Mouse (Mus musculus): Measurements from ENCODE around the gene Magi1.
"Not testable (repeated sequence)": the region's sequence is repeated elsewhere in the genome, so short reads cannot be mapped to it uniquely, and the experiment has no call there.

Gene Magi1

DNA sequence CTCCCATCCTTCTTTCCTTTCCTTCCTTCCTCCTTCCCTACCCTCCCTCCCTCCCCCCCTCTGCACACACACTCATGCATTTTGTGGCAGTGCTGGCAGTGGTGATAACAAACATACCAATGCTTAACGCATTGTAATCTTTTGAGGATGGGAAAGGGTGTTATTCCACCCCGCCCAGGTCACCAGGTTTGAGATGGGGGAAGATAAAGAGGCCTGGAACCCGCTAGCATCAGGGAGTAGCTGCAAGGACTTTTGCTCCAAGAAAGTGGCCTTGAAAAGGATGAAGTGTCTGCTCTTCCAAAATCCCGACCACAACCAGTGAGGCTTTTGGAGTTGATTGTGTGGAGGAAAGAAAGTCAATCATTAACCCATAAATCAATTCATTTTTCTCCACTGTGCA, 218.9 kb downstream of the Magi1 start:
- in situ Hi-C loops (cut with MboI), result no loop called here

- in situ Hi-C loops (cut with MboI), result no loop called here
Measured at GRCm38 (mm10) chr6:94063542-94063941, 220.2 kb downstream of the Magi1 start.

- in situ Hi-C loops (cut with MboI), result no loop called here
Measured at GRCm38 (mm10) chr6:94061424-94061980, 222.2 kb downstream of the Magi1 start.

- in situ Hi-C loops (cut with MboI), result no loop called here
Measured at GRCm38 (mm10) chr6:94060621-94061213, 223.0 kb downstream of the Magi1 start.

GRCm38 (mm10) chr6:94059090-94059489, 224.6 kb downstream of the Magi1 start:
- in situ Hi-C loops (cut with MboI), result no loop called here

- in situ Hi-C loops (cut with MboI), result no loop called here
Measured at GRCm38 (mm10) chr6:94053920-94054319, 229.8 kb downstream of the Magi1 start.

- in situ Hi-C loops (cut with MboI), result no loop called here
Measured at GRCm38 (mm10) chr6:94045180-94045579, 238.5 kb downstream of the Magi1 start.

GRCm38 (mm10) chr6:94043461-94043860, 240.3 kb downstream of the Magi1 start:
- in situ Hi-C loops (cut with MboI), result no loop called here

- in situ Hi-C loops (cut with MboI), result no loop called here
Measured at GRCm38 (mm10) chr6:94040093-94040492, 243.6 kb downstream of the Magi1 start.

GRCm38 (mm10) chr6:94038897-94039296, 244.8 kb downstream of the Magi1 start:
- in situ Hi-C loops (cut with MboI), result no loop called here

DNA sequence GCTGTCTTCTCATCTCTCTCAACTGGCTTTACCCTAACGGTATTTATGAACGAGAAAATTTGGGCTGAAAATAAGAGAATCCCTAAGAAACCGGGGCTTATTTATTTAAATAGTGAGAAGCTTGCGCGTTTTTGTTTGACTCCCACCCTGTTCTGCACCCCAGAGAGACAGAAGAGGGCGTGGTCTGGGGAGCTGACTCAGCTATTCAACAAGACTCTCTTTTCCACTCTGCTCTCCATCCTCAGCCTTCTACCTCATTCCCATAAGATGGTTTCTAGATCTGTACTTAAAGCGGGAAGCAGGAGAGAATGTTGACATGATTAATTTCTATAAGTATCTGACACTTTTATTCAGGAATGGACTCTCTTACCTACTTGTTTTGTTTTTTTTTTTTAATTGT, 247.2 kb downstream of the Magi1 start:
- in situ Hi-C loops (cut with MboI), result no loop called here

- in situ Hi-C loops (cut with MboI), result no loop called here
Measured at GRCm38 (mm10) chr6:94026361-94026760, 257.4 kb downstream of the Magi1 start.

GRCm38 (mm10) chr6:94022437-94022836, 261.3 kb downstream of the Magi1 start:
- in situ Hi-C loops (cut with MboI), result no loop called here

- in situ Hi-C loops (cut with MboI), result no loop called here
Measured at GRCm38 (mm10) chr6:94021239-94021962, 262.3 kb downstream of the Magi1 start.

GRCm38 (mm10) chr6:94020566-94020965, 263.2 kb downstream of the Magi1 start:
- in situ Hi-C loops (cut with MboI), result no loop called here

DNA sequence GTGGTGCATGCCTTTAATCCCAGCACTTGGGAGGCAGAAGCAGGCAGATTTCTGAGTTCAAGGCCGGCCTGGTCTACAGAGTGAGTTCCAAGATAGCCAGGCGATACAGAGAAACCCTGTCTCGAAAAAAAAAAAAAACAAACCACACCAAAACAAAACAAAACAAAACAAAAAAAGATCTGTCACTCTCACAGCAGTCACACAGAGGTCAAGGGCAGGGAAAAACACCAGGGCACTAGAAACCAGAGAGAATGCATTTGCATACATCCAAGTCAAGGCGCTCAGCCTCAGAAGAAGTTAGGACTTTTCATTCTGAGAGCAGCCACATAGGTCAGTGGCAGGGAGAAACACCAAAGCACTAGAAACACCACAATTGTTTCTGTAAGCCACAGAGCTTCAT, 263.8 kb downstream of the Magi1 start:
- in situ Hi-C loops (cut with MboI), result no loop called here

- in situ Hi-C loops (cut with MboI), result no loop called here
Measured at GRCm38 (mm10) chr6:94013761-94014160, 270.0 kb downstream of the Magi1 start.

GRCm38 (mm10) chr6:94011947-94012346, 271.8 kb downstream of the Magi1 start:
- in situ Hi-C loops (cut with MboI), result no loop called here

- in situ Hi-C loops (cut with MboI), result no loop called here
Measured at GRCm38 (mm10) chr6:94011521-94011920, 272.2 kb downstream of the Magi1 start.

- in situ Hi-C loops (cut with MboI), result no loop called here
Measured at GRCm38 (mm10) chr6:94008577-94008976, 275.1 kb downstream of the Magi1 start.

GRCm38 (mm10) chr6:94003586-94003985, 280.1 kb downstream of the Magi1 start:
- in situ Hi-C loops (cut with MboI), result not testable (repeated sequence)

GRCm38 (mm10) chr6:93996841-93997485, 286.8 kb downstream of the Magi1 start:
- in situ Hi-C loops (cut with MboI), result no loop called here

DNA sequence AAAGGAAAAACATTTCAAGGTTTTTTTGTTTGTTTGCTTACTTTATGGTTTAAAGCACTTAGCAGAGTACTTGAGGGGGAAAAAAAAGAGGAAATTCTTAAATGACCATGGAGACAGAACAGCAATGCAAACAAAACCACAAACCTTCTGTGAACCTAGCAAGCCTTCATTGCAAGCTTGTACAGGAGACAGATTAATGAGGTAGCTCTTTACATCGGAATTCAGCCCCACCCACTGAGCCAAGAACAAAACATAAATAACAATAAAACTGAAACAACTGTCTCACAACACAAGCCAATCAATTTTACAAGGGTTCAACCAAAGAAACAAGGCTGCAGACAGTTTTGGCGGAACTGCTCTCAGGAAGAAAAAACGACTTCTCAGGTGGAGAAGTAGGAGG, 296.2 kb downstream of the Magi1 start:
- in situ Hi-C loops (cut with MboI), result no loop called here
